Mouse (Mus musculus) embryo, embryonic 11 days (tissue): ENCODE results near the gene Lce6a.

Experiments used
- DNase-seq: peaks from one replicate; pipeline ENCODE4 v3.0.0-alpha.2; 2015

Gene Lce6a

DNA sequence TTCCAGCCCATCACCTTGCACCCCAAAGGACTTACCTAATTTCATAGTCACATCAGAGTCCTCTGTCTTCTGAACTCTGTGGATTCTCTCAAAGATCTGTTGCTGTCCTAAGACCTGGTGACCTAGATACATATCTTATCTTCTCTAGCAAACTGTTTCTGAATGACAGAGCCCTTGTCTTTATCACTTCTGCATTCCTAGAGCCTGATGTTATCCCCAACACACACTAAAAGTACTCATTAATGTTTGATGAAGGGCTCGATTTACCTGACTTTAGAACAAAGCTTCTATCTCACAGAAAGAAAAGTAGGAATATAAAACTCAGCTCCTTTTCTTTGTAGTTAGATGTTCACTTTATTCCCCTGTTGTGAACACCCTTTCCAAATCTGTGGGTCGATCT is at the start of gene Lce6a:
Lce6a (minus strand) TSS at position 101 of the 400 bp plus-strand sequence.
- no peak for DNase-seq

GRCm38 (mm10) chr3:92670215-92670614 is 48.8 kb upstream of the Lce6a start, which contains the start of gene Lce1a2:
Lce1a2 (minus strand) TSS chr3:92670315.
- DNase-seq, result no peak

DNA sequence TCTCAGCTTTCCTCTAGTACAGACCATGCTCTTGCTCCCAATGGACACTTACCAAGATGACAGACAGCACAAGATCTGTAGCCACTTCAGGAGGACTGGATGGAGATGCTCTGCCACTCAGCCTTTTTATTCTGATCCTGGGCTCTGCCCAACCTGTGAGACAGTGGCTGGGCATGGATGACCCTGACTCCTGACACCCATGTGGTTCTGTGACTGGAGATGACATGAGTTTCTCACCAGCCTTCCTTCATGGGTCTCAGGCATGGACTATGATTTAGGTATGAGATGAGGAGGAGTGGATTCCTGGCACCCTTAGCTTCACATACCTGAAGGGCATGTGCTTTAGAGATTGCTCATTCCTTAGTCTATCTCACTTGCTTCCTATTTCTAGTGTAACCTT is 35.4 kb upstream of the Lce6a start, which contains the start of gene Lce1b:
Lce1b (minus strand) TSS at position 101 of the 400 bp plus-strand sequence.
- no peak for DNase-seq

- DNase-seq, result no peak
These were observed 26.7 kb upstream of the Lce6a start, which contains the start of gene Lce1a1 for GRCm38 (mm10) chr3:92648207-92648606. Lce1a1 (minus strand) TSS chr3:92648307.

DNA sequence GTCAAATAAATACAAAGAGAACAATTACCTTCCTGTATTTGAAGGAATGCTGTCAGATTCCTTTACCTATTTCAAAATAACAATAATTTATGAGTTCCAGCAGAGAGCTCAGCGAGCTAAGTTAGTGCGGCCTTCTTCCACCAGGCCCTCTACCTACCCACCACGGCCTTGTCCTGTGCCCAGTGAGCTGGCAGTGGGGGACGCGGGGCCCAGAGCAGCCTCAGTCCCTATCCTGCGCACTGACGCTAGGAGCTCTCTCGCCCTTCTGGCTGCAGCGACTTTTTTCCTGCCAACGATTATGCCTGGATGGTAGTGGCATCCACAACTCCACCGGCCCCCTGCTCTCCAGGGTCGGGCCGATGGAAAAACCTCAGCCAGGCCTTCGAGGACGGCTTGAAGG is 18.4 kb upstream of the Lce6a start:
- no peak for DNase-seq

DNA sequence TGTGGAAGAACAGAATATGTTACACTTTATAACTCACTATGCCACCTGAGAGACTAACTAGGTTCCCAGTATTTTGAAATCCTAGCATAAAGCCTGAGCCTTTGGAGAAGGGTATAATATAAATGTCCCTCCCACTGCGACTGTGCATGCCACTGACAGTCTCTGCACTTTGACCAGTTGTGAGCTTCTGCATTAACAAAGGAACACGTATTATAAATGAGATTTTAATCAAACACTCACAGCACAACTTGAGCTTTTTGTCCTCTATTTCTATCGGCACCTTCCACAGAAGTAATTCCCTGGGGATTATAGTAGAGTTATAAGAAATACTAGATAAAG is 17.2 kb upstream of the Lce6a start:
- DNase-seq, result no peak

- DNase-seq, result no peak
These were observed 16.5 kb upstream of the Lce6a start for GRCm38 (mm10) chr3:92637745-92638652.

DNA sequence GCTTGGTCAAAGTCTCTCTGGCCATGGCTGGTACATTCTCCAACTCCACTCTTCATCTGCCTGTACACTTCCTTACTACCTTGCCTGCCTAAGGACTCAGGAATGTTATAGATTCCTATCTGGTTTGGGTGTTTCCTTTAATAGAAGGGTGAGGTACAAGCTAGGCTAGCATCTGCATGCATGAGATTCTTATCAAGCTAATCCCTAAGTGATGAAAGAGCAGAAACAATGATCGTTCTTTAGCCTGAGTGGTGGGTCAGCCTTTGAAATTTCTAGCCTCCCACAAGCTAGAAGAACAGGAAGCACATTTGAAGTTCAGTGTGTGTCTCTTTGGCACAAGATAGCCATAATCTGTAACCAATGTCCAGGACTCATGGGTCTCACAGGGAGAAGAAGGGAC is 11.7 kb downstream of the Lce6a start:
- DNase-seq, result no peak

DNA sequence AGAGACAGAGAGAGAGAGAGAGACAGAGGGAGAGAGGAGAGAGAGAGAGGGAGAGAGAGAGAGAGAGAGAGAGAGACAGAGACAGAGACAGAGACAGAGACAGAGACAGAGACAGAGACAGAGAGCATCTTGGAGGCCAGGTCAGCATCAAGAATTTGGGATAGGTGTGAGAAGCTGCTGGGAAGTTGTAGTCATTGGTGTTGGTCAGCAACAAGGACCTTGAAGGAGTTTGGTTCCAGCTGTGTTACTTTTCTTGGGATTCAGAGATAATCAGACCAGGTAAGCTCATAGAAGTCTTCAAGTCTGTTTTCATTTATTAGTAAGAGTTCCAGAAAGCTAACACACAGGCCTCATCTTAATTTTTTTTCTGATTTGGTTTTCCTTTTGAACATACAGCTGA is 14.1 kb downstream of the Lce6a start, which contains the start of gene 2210017I01Rik:
2210017I01Rik (minus strand) TSS at position 101 of the 400 bp plus-strand sequence.
- no peak for DNase-seq

- DNase-seq, result peak; percentile 65
These were observed 19.3 kb downstream of the Lce6a start for GRCm38 (mm10) chr3:92602169-92602568.

DNA sequence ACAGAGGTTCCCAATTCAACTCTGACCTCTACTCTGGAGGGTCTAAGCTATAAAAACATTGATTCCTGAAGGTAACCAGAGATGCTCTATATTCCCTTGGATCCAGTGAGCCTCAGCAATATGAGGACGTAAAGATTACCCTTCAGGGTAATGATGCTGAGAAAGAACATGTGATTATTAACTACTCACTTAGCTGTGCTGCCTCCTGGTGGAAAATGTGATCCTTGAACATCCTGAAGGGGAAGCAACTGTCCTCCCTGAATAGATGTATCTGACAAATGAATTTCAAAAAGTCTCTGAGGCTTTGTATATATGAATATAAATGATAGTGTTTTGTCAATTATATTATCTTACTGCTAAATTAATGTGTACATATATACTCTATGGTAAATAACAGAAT is 21.0 kb downstream of the Lce6a start:
- DNase-seq, result peak; percentile 24

- DNase-seq, result no peak
These were observed 21.5 kb downstream of the Lce6a start for GRCm38 (mm10) chr3:92599973-92600372.

DNA sequence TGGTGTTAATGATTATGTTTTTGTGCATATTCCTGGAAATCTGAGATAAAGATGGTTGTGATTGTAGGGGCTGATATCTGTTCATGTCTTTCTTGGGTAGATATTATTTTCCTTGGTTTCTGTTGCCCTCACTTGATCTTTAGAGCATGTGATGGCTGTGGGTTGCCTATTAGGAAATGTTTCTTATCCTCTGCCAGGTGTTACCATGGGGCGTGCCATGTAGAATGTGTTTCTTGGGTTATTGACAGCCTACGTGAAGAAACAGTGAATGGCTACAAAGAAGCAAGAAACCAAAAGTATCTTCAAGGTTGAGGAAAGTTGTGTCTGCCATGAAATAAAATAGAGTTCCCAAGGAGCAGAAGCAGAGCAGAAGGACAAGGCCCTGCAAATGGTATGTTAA is 23.0 kb downstream of the Lce6a start:
- no peak for DNase-seq

DNA sequence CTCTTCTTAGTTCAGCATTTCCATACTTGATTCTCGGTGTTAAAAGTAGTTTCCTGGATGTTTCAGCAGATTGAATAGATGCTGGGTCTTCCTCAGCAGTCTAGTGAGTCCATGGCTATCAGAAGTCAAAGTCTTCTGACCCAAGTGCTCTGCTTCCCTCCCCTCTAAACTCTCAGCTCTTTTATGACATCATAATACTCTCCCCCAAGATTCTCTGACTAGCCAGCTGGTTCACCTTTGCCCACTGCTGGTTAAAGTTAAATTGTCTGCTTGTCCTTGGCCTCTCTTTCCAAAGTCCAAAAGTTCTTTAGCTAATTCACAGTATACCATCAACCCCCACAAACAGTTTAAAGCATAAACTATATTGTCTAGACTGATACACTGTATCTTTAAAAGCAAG is 32.6 kb downstream of the Lce6a start, which contains the start of gene Smcp:
Smcp (minus strand) TSS at position 140 of the 400 bp plus-strand sequence.
- DNase-seq, result no peak

DNA sequence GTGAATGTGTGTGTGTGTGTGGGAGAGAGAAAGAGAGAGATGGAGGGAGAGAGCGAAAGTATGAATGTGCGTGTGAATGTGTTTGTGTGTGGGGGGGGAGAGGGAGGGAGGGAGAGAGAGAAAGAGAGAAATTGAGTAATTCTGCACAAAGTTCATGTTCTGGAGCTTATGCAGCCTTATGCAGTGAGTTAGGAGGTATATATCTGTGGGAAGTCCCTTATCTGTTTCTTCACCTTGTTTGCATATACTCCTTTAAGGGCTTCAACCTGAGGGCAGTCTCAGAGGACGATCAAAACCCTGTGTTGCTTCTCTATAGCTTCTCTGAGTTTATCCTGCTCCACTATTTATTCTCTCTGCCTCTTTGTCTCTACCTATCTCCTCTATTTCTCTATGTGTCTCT is 34.3 kb downstream of the Lce6a start:
- DNase-seq, result no peak

- DNase-seq, result no peak
These were observed 36.4 kb downstream of the Lce6a start for GRCm38 (mm10) chr3:92585055-92585454.

DNA sequence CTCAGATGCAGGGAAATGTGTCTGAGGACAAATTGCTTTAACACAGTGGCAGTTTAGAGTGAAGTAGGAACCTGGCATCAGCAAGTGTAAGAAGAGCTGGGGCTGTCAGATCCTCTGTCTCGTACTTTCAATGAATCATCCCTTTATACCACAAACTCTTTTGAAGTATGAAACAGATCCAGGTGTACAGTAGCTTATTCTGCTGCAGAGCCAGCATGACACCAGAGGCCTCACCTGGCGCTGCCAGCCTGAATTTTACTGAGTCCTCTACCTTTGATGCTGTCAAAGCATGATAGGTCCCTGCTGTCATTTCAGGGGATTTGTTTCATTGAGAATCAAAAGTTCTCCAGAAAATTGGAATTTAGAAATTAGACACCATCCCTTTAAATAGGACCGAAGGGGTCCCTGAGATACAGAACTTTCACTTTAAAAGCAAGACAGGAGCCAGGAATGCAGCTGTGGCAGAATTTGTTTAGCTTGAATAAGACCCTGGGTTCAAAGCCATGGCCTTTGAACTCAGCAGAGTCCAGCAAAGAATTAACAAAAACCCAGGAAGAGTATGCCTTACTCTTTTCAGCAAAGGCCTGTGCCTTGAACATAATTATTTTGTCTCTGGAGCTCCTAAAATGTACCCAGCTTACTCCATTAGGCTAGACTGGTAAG is 38.2 kb downstream of the Lce6a start:
- DNase-seq, result no peak

DNA sequence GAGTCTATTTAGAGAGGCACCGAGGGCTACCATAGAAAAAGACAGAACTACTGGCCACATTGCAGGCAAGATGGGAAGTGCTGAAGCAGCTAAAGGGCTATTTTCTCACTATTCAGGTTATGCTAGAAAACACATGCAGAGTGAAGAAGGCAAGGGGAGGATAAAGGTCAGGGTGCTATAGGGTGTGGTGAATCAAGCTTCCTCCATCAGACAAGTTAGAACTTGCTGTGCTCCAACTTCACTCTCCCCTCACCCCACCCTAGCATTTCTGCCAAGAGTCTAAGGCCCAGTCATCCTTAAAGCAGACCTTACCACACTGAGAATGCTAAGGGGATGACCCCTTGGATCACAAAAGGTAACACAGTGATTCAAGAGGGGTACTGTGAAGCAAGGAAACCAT is 42.0 kb downstream of the Lce6a start:
- DNase-seq, result no peak

DNA sequence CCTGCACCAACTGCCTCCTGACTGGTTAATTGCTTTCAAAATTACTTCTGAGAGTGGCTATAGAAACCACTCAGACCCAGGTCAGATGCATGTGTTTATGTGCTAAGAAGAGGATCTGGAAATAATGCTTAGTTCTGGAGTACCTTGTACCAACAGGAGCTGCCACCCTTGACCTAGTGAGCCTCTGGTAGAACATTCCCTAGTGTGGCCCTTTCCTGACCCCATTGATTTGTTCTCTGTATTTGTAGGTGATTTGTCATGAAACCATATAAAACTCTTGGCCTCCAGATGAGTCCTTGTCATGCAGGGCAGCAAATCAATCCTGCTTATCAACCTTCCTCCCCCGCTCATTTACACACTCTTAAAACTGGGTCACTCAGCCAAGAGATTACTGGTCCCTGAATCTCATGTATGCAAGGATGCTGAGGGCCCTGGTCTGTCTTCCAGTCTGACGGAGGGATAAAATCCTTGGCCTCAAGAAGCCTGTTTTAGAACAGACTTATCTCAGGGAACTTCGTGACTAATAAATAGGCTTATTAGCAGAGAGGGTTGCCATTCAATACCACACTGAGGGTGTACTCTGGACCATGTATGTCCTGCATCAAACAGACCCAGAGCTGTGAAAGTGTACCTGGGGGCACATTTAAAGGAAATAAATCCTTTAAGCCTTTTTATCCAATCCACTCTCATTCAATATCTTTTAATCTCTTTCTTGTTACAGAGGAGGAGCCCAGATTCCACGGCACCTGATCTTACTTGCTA is 42.6 kb downstream of the Lce6a start:
- DNase-seq, result no peak

GRCm38 (mm10) chr3:92573449-92574041 is 47.9 kb downstream of the Lce6a start, which contains the start of gene Ivl:
Ivl (minus strand) TSS chr3:92573735.
- DNase-seq, result no peak

- DNase-seq, result no peak
These were observed 48.8 kb downstream of the Lce6a start for GRCm38 (mm10) chr3:92572514-92573155.
